21 mouse cellular contexts compared by ENCODE assay signal in genomic region chr2:169685260-169685659, GRCm38 (mm10). TPM values are rescaled to one million over a fixed set of nuclear protein-coding genes. Genes with fewer than 3 reads are reported as not detected.
DNase-seq lines count a peak whose midpoint lies in the region; ATAC-seq and TF ChIP-seq lines count a peak whose summit lies in the region.
"Had no signal": no experiment of that assay in that cellular context is flagged by ENCODE, and none has a peak within 500 bp of the region (broad histone marks: within the 10 kb centered on the region; RNA-seq: fewer than 3 reads in every experiment).

No protein-coding gene starts in this region.

- TF ChIP-seq EP300 in liver, postnatal 0 days (IDR thresholded peaks at IDR 0.05; ENCODE audit: low read depth), result no peak
- TF ChIP-seq EP300 in ES-Bruce4 (IDR thresholded peaks at IDR 0.05; ENCODE audit: insufficient read depth, low read depth, low read length), result no peak

- H3K4me2 ChIP-seq in intestine, embryonic 15.5 days (replicated peaks), result no peak overlapping the region
- H3K4me2 ChIP-seq in intestine, embryonic 16.5 days (ENCODE audit: low read depth, low read length), result no peak overlapping the region
- no peak overlapping the region for H3K4me2 ChIP-seq in liver, postnatal 0 days (ENCODE audit: low read depth, low read length)
- H3K4me2 ChIP-seq in liver, embryonic 11.5 days, result no peak overlapping the region
- H3K4me2 ChIP-seq: forebrain, embryonic 12.5 days; heart, embryonic 13.5 days; liver, embryonic 13.5 days; midbrain, embryonic 12.5 days had no signal

- no peak overlapping the region for H3K9ac ChIP-seq in intestine, embryonic 15.5 days
- H3K9ac ChIP-seq in intestine, embryonic 16.5 days (ENCODE audit: low read depth, low read length), result no peak overlapping the region
- no peak overlapping the region for H3K9ac ChIP-seq in liver, postnatal 0 days (replicated peaks)
- H3K9ac ChIP-seq in liver, embryonic 11.5 days (ENCODE audit: low read depth, low read length), result no peak overlapping the region
- no peak overlapping the region for H3K9ac ChIP-seq in ES-Bruce4 (ENCODE audit: low read depth, poor library complexity, severe bottlenecking)
- H3K9ac ChIP-seq: forebrain, embryonic 12.5 days; heart, embryonic 13.5 days; liver, embryonic 13.5 days; midbrain, embryonic 12.5 days had no signal

- 48% methylated on average over 5 of the region's 5 CpGs for WGBS in intestine, embryonic 15.5 days
- 43% methylated on average over 5 of the region's 5 CpGs for WGBS in intestine, embryonic 16.5 days
- WGBS in liver, postnatal 0 days (ENCODE audit: insufficient replicate concordance), result 37% methylated on average over 5 of the region's 5 CpGs
- 53% methylated on average over 5 of the region's 5 CpGs for WGBS in liver, embryonic 11.5 days

- no peaks in the 10 kb centered on the region for H3K36me3 ChIP-seq in intestine, embryonic 15.5 days
- H3K36me3 ChIP-seq in intestine, embryonic 16.5 days (ENCODE audit: control insufficient read depth, insufficient read depth, low read length), result no peaks in the 10 kb centered on the region
- H3K36me3 ChIP-seq in liver, postnatal 0 days (replicated peaks; ENCODE audit: insufficient read depth, low read length), result no peaks in the 10 kb centered on the region
- H3K36me3 ChIP-seq in liver, embryonic 11.5 days (ENCODE audit: control insufficient read depth, insufficient read depth, low read length), result no peaks in the 10 kb centered on the region
- no peaks in the 10 kb centered on the region for H3K36me3 ChIP-seq in ES-Bruce4 (ENCODE audit: control insufficient read depth, insufficient read depth, low read length, poor library complexity, severe bottlenecking)
- H3K36me3 ChIP-seq: forebrain, embryonic 12.5 days; heart, embryonic 13.5 days; liver, embryonic 13.5 days; midbrain, embryonic 12.5 days had no signal

- peaks cover 4% of the 10 kb centered on the region; the same call in 1 of the 2 replicates for H3K4me1 ChIP-seq in intestine, embryonic 15.5 days (replicated peaks)
- peaks cover 14% of the 10 kb centered on the region for H3K4me1 ChIP-seq in intestine, embryonic 16.5 days (ENCODE audit: control insufficient read depth, insufficient read depth, low read length)
- H3K4me1 ChIP-seq in liver, postnatal 0 days (ENCODE audit: insufficient read depth), result no peaks in the 10 kb centered on the region
- H3K4me1 ChIP-seq in liver, embryonic 11.5 days (replicated peaks; ENCODE audit: control insufficient read depth, insufficient read depth, low read length), result peaks cover 5% of the 10 kb centered on the region
- no peaks in the 10 kb centered on the region for H3K4me1 ChIP-seq in ES-Bruce4 (ENCODE audit: control insufficient read depth, insufficient read depth, low read length)
- H3K4me1 ChIP-seq: liver, embryonic 13.5 days had no signal

- peak overlapping the region; percentile 11; the same call in 1 of the 2 replicates for H3K27ac ChIP-seq in intestine, embryonic 15.5 days
- no peak overlapping the region for H3K27ac ChIP-seq in intestine, embryonic 16.5 days (ENCODE audit: low read length)
- no peak overlapping the region for H3K27ac ChIP-seq in liver, postnatal 0 days (ENCODE audit: low read depth)
- no peak overlapping the region for H3K27ac ChIP-seq in liver, embryonic 11.5 days (ENCODE audit: low read depth, low read length)
- H3K27ac ChIP-seq in ES-Bruce4 (ENCODE audit: insufficient read depth, low read length), result no peak overlapping the region
- H3K27ac ChIP-seq: forebrain, embryonic 12.5 days; heart, embryonic 13.5 days; liver, embryonic 13.5 days; macrophage; midbrain, embryonic 12.5 days had no signal

- no peaks in the 10 kb centered on the region for H3K27me3 ChIP-seq in intestine, embryonic 15.5 days (replicated peaks)
- H3K27me3 ChIP-seq in intestine, embryonic 16.5 days (replicated peaks; ENCODE audit: control insufficient read depth, insufficient read depth, low read length), result no peaks in the 10 kb centered on the region
- no peaks in the 10 kb centered on the region for H3K27me3 ChIP-seq in liver, postnatal 0 days (ENCODE audit: insufficient read depth, low read length)
- H3K27me3 ChIP-seq in liver, embryonic 11.5 days (replicated peaks; ENCODE audit: control insufficient read depth, insufficient read depth, low read length), result no peaks in the 10 kb centered on the region
- no peaks in the 10 kb centered on the region for H3K27me3 ChIP-seq in ES-Bruce4 (ENCODE audit: control insufficient read depth, insufficient read depth, low read length, poor library complexity, severe bottlenecking)
- H3K27me3 ChIP-seq: forebrain, embryonic 12.5 days; heart, embryonic 13.5 days; liver, embryonic 13.5 days; midbrain, embryonic 12.5 days had no signal

- no peak for ATAC-seq in intestine, embryonic 15.5 days
- no peak for ATAC-seq in intestine, embryonic 16.5 days
- ATAC-seq in liver, postnatal 0 days, result no peak
- no peak for ATAC-seq in liver, embryonic 11.5 days (replicated peaks; ENCODE audit: low FRiP score)
- ATAC-seq: inflammation-experienced regulatory T-cells, adult 6 months had no signal

- no peaks in the 10 kb centered on the region for H3K9me3 ChIP-seq in intestine, embryonic 15.5 days
- H3K9me3 ChIP-seq in intestine, embryonic 16.5 days (ENCODE audit: control insufficient read depth, low read length), result no peaks in the 10 kb centered on the region
- no peaks in the 10 kb centered on the region for H3K9me3 ChIP-seq in liver, postnatal 0 days (ENCODE audit: low read length)
- H3K9me3 ChIP-seq in liver, embryonic 11.5 days (ENCODE audit: control insufficient read depth, low read length), result no peaks in the 10 kb centered on the region
- H3K9me3 ChIP-seq in ES-Bruce4 (replicated peaks; ENCODE audit: control insufficient read depth, insufficient read depth, low read length, poor library complexity, severe bottlenecking), result no peaks in the 10 kb centered on the region; the same call in 1 of the 2 replicates
- H3K9me3 ChIP-seq: forebrain, embryonic 12.5 days; heart, embryonic 13.5 days; liver, embryonic 13.5 days; midbrain, embryonic 12.5 days had no signal

- H3K4me3 ChIP-seq in intestine, embryonic 15.5 days (replicated peaks), result no peak overlapping the region
- no peak overlapping the region for H3K4me3 ChIP-seq in intestine, embryonic 16.5 days (ENCODE audit: low read length)
- no peak overlapping the region for H3K4me3 ChIP-seq in liver, postnatal 0 days (ENCODE audit: low read depth, low read length)
- no peak overlapping the region for H3K4me3 ChIP-seq in liver, embryonic 11.5 days (ENCODE audit: low read depth, low read length)
- no peak overlapping the region for H3K4me3 ChIP-seq in ES-Bruce4 (ENCODE audit: low read depth, low read length)
- H3K4me3 ChIP-seq: forebrain, embryonic 12.5 days; heart, embryonic 13.5 days; liver, embryonic 13.5 days; midbrain, embryonic 12.5 days had no signal

- TF ChIP-seq POLR2A in ES-Bruce4 (IDR thresholded peaks at IDR 0.05; ENCODE audit: insufficient read depth, low read length), result no peak

- peak; percentile 35 for TF ChIP-seq CTCF in liver, postnatal 0 days (IDR thresholded peaks at IDR 0.05; ENCODE audit: low read depth)
- TF ChIP-seq CTCF in ES-Bruce4 (IDR thresholded peaks at IDR 0.05; ENCODE audit: low read depth, low read length), result peak; percentile 21

- peak; percentile 33 to 46 for DNase-seq in cerebellum, postnatal 10 days
- DNase-seq in cerebellum, postnatal 4 days (ENCODE audit: low spot score in 2 of 2), result no peak
- no peak for DNase-seq in liver, postnatal 0 days
- no peak for DNase-seq in liver, embryonic 11.5 days (ENCODE audit: low spot score)
- no peak for DNase-seq in adrenal gland, adult 18-20 months (ENCODE audit: low spot score in 2 of 2)
- DNase-seq: adrenal gland, postnatal 10 days; cerebellum, adult 18-20 months; embryo, embryonic 11 days; heart, postnatal 4 days; kidney, postnatal 36 days; liver, embryonic 13.5 days; right cerebral cortex, adult 18-20 months; spleen, adult 18-20 months had no signal

RNA-seq across cellular contexts. Expression of gene Tshz2, which starts 52.4 kb away (rescaled TPM):
- 15.8 and 17.2 TPM in 2 replicates for polyA plus RNA-seq in intestine, embryonic 15.5 days (2015; fragmentation: Nextera tagmentation; extraction: Ambion mirVana)
- polyA plus RNA-seq in intestine, embryonic 16.5 days (2015; fragmentation: Nextera tagmentation; extraction: Ambion mirVana), result 12.7 and 14.0 TPM in 2 replicates
- polyA plus RNA-seq in liver, postnatal 0 days (2015; fragmentation: Nextera tagmentation; extraction: Ambion mirVana), result 1.3 and 1.5 TPM in 2 replicates
- 4.9 and 5.4 TPM in 2 replicates for polyA plus RNA-seq in liver, embryonic 11.5 days (2014; fragmentation: Nextera tagmentation; extraction: Ambion mirVana)
- 0.14 and 0.24 TPM in 2 replicates for polyA plus RNA-seq in ES-Bruce4 (2011; ENCODE audit: insufficient read depth, insufficient read length, low read depth, missing spikeins)
- total RNA-seq in adrenal gland, adult 18-20 months (2021), result 10 to 100 TPM; 37.8 to 50.7 TPM
- polyA plus RNA-seq: macrophage had no signal

Comparison
In these comparisons a context has a peak if more than half of its experiments do, and no peak if none do; other contexts are left out.
1. DNase-seq: peak in cerebellum, postnatal 10 days (2 of 2); none in cerebellum, postnatal 4 days (0 of 2), liver, postnatal 0 days (single experiment), liver, embryonic 11.5 days (single experiment) and adrenal gland, adult 18-20 months (0 of 2).